Mouse (Mus musculus) adrenal gland, postnatal 10 days (tissue): ENCODE results near the gene Chadl. TPM values are rescaled to one million over a fixed set of nuclear protein-coding genes. Genes with fewer than 3 reads are reported as not detected.

Source experiments
- DNase-seq: peaks from one replicate; pipeline ENCODE4 v3.0.0; 2021; ENCODE audit warnings: mixed read lengths
- total RNA-seq, 2 experiments: library from RNA; stranded (reverse); gene quantifications; 2 replicates each; pipeline ENCODE4 v1.2.3; 2021

Chadl gene
- total RNA-seq, 2 experiments from 2014 or later, result 3.6 to 5.1 TPM

DNA sequence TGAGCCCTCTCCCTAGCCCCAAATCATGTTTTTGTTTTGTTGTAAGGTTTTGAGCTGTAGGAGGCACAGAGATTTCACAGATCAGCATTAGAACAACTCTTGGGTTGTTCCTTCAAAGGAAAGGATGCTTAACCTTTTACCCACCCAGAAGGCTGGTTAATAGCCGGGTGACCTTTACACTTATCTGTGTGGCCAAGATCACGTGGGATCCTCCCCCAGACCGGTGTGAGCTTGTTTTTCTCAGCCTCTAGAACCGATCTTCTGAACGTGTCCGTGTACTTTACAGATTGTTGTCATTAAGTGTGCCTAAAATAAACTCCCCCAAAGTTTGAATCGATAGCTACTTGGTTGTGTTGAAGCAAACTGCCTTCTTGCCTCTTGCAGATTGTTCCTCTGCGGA, 3.5 kb upstream of the Chadl start:
- DNase-seq, result peak; percentile 53

GRCm38 (mm10) chr15:81700161-81700560, 3.1 kb upstream of the Chadl start:
- no peak for DNase-seq

DNA sequence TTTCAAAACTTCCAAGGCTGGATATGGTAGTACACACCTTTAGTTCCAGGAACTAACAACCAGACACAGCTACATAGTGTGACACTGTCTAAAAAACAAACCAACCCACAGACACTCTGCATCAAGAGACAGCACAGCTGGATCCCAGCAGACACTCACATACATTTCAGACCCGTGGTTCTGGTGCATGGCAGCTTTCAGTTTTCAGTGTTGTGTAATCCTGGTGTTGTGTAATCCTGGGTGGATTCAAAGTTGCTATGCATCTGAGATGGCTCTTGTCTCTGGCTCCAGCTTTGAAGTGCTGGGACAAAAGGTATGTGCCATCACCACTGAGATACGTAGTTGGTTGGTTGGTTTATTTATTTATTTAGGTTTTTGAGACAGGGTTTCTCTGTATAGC, 1.4 kb upstream of the Chadl start:
- no peak for DNase-seq

DNA sequence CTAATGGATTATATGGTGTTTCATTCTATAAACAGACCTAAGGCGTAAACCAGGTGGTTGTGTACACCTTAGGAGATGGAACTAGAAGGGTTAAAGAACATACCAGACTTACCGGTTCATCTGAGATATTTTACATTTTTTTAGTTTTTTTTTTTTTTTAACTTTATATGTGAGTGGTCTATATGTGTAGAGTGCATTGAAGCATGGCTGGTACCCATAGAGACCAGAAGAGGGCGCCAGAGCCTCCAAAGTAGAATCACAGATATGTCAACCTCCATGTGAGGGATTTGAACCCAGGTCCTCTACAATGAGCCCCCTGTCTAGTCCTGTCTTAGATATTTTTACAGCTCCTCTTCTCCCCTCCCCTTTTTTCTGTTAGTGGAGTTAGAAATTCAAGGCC, 760 bp upstream of the Chadl start:
- DNase-seq, result peak; percentile 49

DNA sequence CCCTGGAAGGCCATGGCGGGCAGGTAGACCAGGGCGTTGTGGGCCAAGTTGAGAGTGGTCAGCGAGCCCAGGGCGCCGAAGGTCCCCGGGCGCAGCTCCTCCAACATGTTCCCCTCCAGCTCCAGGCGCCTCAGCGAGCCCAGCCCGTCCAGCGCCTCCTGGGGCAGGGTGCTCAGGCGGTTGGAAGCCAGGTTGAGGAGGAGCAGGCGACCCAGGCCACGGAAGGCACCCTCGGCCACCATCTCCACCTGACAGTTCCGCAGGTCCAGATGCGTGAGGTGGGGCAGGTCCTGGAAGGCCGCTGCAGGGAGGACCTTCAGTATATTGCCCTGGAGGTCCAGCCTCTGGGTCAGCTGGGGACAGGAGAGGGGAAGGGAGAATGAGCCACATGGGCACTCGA, 2.2 kb downstream of the Chadl start:
- DNase-seq, result no peak

GRCm38 (mm10) chr15:81693967-81694881, 2.9 kb downstream of the Chadl start:
- peak; percentile 92 for DNase-seq

DNA sequence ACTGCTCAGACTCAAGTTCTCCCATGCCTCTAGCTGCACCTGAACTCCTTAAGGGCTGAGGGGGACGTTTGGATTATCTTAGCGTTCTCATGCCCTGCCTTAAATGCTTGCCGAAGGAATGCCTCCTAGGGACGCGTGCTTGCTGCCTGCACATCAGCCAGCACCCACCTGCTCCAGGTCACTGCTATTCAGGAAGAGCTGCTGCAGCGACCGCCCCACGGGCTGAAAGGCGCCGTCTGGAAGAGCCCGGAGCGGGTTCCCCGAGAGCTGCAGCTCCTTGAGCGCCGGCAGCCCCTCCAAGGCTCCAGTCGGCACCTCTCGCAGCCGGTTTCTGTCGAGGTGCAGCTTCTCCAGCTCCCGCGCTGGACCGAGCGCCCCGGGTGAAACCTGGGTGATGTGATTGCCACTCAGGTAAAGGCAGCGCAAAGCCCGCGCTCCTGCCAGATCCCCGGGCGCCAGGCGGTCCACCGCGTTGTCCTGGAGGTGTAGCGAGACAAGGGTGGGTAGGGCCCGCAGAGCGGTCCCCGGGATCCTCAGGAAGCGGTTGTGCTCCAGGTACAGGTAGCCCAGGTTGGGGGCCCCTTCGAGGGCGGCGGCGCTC, 3.6 kb downstream of the Chadl start:
- DNase-seq, result no peak

GRCm38 (mm10) chr15:81680301-81680805, 16.7 kb downstream of the Chadl start:
- DNase-seq, result no peak

DNA sequence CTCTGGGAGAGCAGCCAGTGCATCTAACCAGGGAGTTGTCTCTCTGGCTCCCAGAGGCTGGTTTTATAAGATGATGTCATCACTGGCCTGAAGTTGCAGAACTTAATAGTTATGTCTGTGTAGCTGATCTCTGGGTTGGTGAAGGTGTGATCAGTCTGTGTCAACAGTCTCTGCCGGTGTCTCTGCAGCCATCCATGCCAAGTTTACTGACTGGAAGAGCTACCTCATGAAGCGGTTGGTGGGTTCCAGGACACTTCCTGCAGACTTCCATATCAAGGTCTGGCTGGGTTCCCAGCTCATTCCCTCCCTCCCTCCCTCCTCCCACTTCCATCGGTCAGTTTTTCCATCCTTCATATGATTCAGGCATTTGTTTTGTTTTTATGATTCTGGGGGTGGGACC, 20.4 kb downstream of the Chadl start:
- DNase-seq, result no peak

GRCm38 (mm10) chr15:81670231-81670640, 26.9 kb downstream of the Chadl start:
- DNase-seq, result peak; percentile 72

GRCm38 (mm10) chr15:81666957-81667356, 30.1 kb downstream of the Chadl start:
- DNase-seq, result no peak

GRCm38 (mm10) chr15:81663697-81664561, 33.2 kb downstream of the Chadl start, which contains the start of gene L3mbtl2:
Gene L3mbtl2 (plus strand): TSS chr15:81663889.
- DNase-seq, result peak; percentile 94

- no peak for DNase-seq
These were observed 33.8 kb downstream of the Chadl start for GRCm38 (mm10) chr15:81663281-81663680.

DNA sequence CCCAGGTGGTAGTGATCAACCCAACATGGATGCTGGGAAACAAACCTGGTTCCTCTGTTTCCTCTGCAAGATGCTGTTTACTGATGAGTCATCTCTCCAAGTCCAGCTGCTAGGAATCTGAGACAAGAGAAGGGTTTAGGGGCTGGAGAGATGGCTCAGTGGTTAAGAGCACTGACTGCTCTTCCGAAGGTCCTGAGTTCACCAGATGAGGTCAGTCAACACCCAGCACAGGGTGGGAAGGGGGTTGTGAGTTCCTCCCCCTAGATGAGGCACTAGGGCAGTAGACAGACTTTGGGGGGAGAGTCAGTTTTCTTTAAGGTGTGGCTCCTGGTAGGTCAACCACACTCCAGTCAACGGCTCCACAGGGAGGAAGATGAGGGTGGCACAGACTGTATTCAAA, 35.4 kb downstream of the Chadl start:
- no peak for DNase-seq

DNA sequence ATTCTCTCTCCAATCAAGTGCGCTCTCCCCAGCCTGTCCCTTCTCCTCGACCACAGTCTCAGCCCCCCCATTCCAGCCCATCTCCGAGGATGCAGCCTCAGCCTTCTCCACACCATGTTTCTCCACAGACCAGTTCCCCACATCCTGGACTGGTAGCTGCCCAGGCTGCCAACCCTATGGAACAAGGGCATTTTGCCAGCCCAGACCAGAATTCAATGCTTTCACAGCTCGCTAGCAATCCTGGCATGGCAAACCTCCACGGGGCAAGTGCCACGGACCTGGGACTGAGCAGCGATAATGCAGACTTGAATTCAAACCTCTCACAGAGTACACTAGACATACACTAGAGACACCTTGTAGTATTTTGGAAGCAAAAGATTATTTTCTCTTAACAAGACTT, 46.5 kb downstream of the Chadl start:
- peak; percentile 54 for DNase-seq

GRCm38 (mm10) chr15:81649516-81650455, 47.3 kb downstream of the Chadl start:
- DNase-seq, result peak; percentile 63

Other genes starting within 250 kb of the Chadl start
- gene Rbx1, start 231.0 kb downstream of the Chadl start, total RNA-seq, result 100 to 1,000 TPM; 132 to 145 TPM
- gene Ep300, start 111.9 kb downstream of the Chadl start, total RNA-seq, result 10 to 100 TPM; 51.0 to 68.6 TPM
- 10 to 100 TPM; 16.4 to 19.7 TPM for gene L3mbtl2, start 33.4 kb downstream of the Chadl start, total RNA-seq
- 10 to 100 TPM; 73.2 to 78.2 TPM for gene Zc3h7b, start 47.8 kb upstream of the Chadl start, total RNA-seq
- 10 to 100 TPM; 48.5 to 49.2 TPM for gene Rangap1, start 48.2 kb upstream of the Chadl start, total RNA-seq
- gene Tef, start 105.1 kb upstream of the Chadl start, total RNA-seq, result 10 to 100 TPM; 68.4 to 74.1 TPM
- gene Tob2, start 161.5 kb upstream of the Chadl start, total RNA-seq, result 100 to 1,000 TPM; 108 to 183 TPM
- gene Phf5a, start 174.6 kb upstream of the Chadl start, total RNA-seq, result 10 to 100 TPM; 58.8 to 62.9 TPM
- gene Aco2, start 175.0 kb upstream of the Chadl start, total RNA-seq, result 1,000 to 10,000 TPM; 2,299 to 2,557 TPM
- gene Polr3h, start 229.0 kb upstream of the Chadl start, total RNA-seq, result 10 to 100 TPM; 15.5 to 19.1 TPM
- gene Csdc2, start 239.5 kb upstream of the Chadl start, total RNA-seq, result 10 to 100 TPM; 16.9 to 27.9 TPM